Mouse (Mus musculus) lung, adult 2 months (tissue): Measurements from ENCODE around the gene Sgo1.
A peak's percentile ranks its signal among the peaks of the same experiment; 100 is the strongest.

Experiments used
- CTCF ChIP-seq: fragments of 200-500 bp; IDR thresholded peaks from 2 replicates; pipeline ENCODE4 v1.5.1; 2011; ENCODE audit warnings: mild to moderate bottlenecking, low read length, control low read depth; ENCODE audit not compliant: insufficient read depth
- POLR2A ChIP-seq: fragments of 200-500 bp; IDR thresholded peaks from 2 replicates; pipeline ENCODE4 v1.6.1; 2011; ENCODE audit warnings: low read depth, mild to moderate bottlenecking, control low read depth, low read length, borderline replicate concordance; ENCODE audit errors: extremely low read depth

- TF ChIP-seq CTCF (peak; percentile 12; the same call in 1 of the 2 replicates), POLR2A (no peak)
Measured at GRCm38 (mm10) chr17:53678716-53679115, 10.4 kb downstream of the Sgo1 start.
